Mouse (Mus musculus): ENCODE results near the gene Adgrd1. TPM values are rescaled to one million over a fixed set of nuclear protein-coding genes. Genes with fewer than 3 reads are reported as not detected.

Gene Adgrd1
- total and polyA plus RNA-seq, 3 experiments = 0.04 to 0.07 TPM; not detected in 1

DNA sequence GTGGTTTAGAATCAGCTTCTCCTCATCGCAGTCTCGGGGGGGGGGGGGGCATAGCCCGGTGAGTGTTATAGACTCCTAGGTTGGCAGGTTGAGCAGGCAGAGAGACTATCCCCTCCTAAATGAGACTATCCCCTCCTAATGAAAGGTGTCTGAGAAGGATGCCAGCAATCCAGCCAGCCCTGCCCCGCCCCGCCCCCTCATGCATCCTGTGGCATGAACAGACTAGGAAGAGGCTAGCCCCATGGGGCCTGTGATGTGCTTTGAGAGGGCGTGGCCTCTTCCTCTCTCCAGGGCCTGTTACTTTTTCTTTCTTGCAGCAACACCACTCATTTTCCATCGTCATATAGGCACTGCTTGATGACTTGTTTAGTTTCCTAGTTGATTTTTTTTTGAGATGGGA, 15.0 kb upstream of the Adgrd1 start:
- Histone ChIP-seq H3K9ac (ENCODE audit: insufficient read depth, low read depth) (no peak overlapping the region), H3K36me3 (replicated peaks in 1 of 2; ENCODE audit: control insufficient read depth in 1 of 2, insufficient read depth in 1 of 2, low read length in 1 of 2) (no peaks in the 10 kb centered on the region), H3K79me2 (replicated peaks; ENCODE audit: control insufficient read depth, extremely low read depth, insufficient read depth, poor library complexity, severe bottlenecking) (no peaks in the 10 kb centered on the region), H3K27ac (ENCODE audit: insufficient read depth, low read depth) (no peak overlapping the region), H3K4me1 (ENCODE audit: control insufficient read depth in 1 of 2, insufficient read depth in 2 of 2) (peaks cover 0 to 29% of the 10 kb centered on the region in 2 experiments; a peak in 2 of 4 replicates), H3K4me3 (replicated peaks in 1 of 3; ENCODE audit: low read depth in 2 of 3, low read length in 2 of 3, poor library complexity in 1 of 3) (no peak overlapping the region), H3K9me3 (replicated peaks; ENCODE audit: low read length) (peaks cover 3% of the 10 kb centered on the region), H3K4me2 (ENCODE audit: insufficient read depth, low read depth, poor library complexity, severe bottlenecking) (no peak overlapping the region), H3K27me3 (replicated peaks) (no peaks in the 10 kb centered on the region)
- in situ Hi-C loops (cut with MboI; ENCODE audit: low pct_ligation_motif_present, low pct_unique_long_range_greater_than_20kb, low sequenced_read_pairs) (no loop called here), dilution Hi-C loops (cut with MboI; ENCODE audit: extremely low pct_ligation_motif_present, extremely low pct_unique_long_range_greater_than_20kb, low sequenced_read_pairs) (no loop called here)
- TF ChIP-seq NELFE (IDR thresholded peaks at IDR 0.05; ENCODE audit: low read depth, low read length) (no peak), MYC (IDR thresholded peaks at IDR 0.05; ENCODE audit: low read depth, low read length) (no peak), POLR2A (IDR thresholded peaks at IDR 0.05; ENCODE audit: low read depth, low read length) (no peak), MXI1 (IDR thresholded peaks at IDR 0.05; ENCODE audit: low read depth, low read length) (no peak), NRF1 (IDR thresholded peaks at IDR 0.05; ENCODE audit: low read depth, low read length) (no peak), CHD1 (IDR thresholded peaks at IDR 0.05; ENCODE audit: low read depth, low read length) (no peak), RCOR1 (conservative IDR thresholded peaks at IDR 0.05; ENCODE audit: low read depth, low read length) (no peak), PAX5 (IDR thresholded peaks at IDR 0.05; ENCODE audit: low read length) (no peak), MAFK (IDR thresholded peaks at IDR 0.05; ENCODE audit: insufficient replicate concordance, low read length) (no peak)
- DNase-seq (ENCODE audit: extremely low read depth) = no peak

DNA sequence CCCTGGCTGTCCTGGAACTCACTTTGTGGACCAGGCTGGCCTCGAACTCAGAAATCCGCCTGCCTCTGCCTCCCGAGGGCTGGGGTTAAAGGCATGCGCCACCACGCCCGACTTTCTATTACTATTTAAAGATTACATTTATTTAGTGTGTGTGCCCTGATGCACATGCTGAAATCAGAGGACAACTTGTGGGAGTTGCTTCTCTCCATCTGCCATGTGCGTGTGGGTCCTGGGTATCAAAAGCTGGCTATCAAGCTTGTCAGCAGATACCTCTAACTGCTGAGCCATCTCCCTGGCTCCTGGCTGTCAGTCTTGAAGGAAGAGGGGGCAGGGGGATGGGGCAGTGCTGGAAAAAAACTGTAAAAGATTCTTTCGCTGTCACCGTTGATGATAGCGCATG, 11.4 kb upstream of the Adgrd1 start:
- no peak overlapping the region for H3K4me3 ChIP-seq (replicated peaks in 1 of 3; ENCODE audit: low read depth in 2 of 3, low read length in 2 of 3, poor library complexity in 1 of 3)
- H3K27ac ChIP-seq (ENCODE audit: insufficient read depth, low read depth) = no peak overlapping the region
- no peaks in the 10 kb centered on the region for H3K9me3 ChIP-seq (replicated peaks; ENCODE audit: low read length)
- H3K4me1 ChIP-seq (ENCODE audit: control insufficient read depth in 1 of 2, insufficient read depth in 2 of 2) = peaks cover 0 to 4% of the 10 kb centered on the region in 2 experiments; a peak in 1 of 4 replicates
- H3K27me3 ChIP-seq (replicated peaks) = peaks cover 4% of the 10 kb centered on the region
- no peak overlapping the region for H3K4me2 ChIP-seq (ENCODE audit: insufficient read depth, low read depth, poor library complexity, severe bottlenecking)
- DNase-seq (ENCODE audit: extremely low read depth) = no peak
- dilution Hi-C loops (cut with MboI; ENCODE audit: extremely low pct_ligation_motif_present, extremely low pct_unique_long_range_greater_than_20kb, low sequenced_read_pairs) = no loop called here
- in situ Hi-C loops (cut with MboI; ENCODE audit: low pct_ligation_motif_present, low pct_unique_long_range_greater_than_20kb, low sequenced_read_pairs) = no loop called here
- H3K9ac ChIP-seq (ENCODE audit: insufficient read depth, low read depth) = no peak overlapping the region
- TF ChIP-seq TCF12 (IDR thresholded peaks at IDR 0.05; ENCODE audit: low read depth, low read length) (no peak), SIN3A (IDR thresholded peaks at IDR 0.05; ENCODE audit: low read length) (no peak), POLR2A (IDR thresholded peaks at IDR 0.05; ENCODE audit: low read depth, low read length) (no peak), POLR2AphosphoS2 (IDR thresholded peaks at IDR 0.05; ENCODE audit: low read depth, low read length) (no peak), ZKSCAN1 (IDR thresholded peaks at IDR 0.05; ENCODE audit: borderline replicate concordance, low read depth, low read length) (no peak), ZNF384 (IDR thresholded peaks at IDR 0.05; ENCODE audit: low read depth, low read length) (no peak), MAZ (IDR thresholded peaks at IDR 0.05; ENCODE audit: low read depth, low read length) (no peak), USF1 (IDR thresholded peaks at IDR 0.05; ENCODE audit: low read depth, low read length) (no peak), RAD21 (IDR thresholded peaks at IDR 0.05; ENCODE audit: low read depth, low read length) (no peak), CHD2 (IDR thresholded peaks at IDR 0.05; ENCODE audit: low read length) (no peak)
- no peaks in the 10 kb centered on the region for H3K36me3 ChIP-seq (replicated peaks in 1 of 2; ENCODE audit: control insufficient read depth in 1 of 2, insufficient read depth in 1 of 2, low read length in 1 of 2)
- no peaks in the 10 kb centered on the region for H3K79me2 ChIP-seq (replicated peaks; ENCODE audit: control insufficient read depth, extremely low read depth, insufficient read depth, poor library complexity, severe bottlenecking)
